Mouse (Mus musculus): ENCODE data around the gene Pdzrn3. TPM values are rescaled to one million over a fixed set of nuclear protein-coding genes. Genes with fewer than 3 reads are reported as not detected.
A peak's percentile ranks its signal among the peaks of the same experiment; 100 is the strongest.

Pdzrn3 gene
- polyA plus RNA-seq, 1 experiment from 2014 or later = 3.7 TPM

DNA sequence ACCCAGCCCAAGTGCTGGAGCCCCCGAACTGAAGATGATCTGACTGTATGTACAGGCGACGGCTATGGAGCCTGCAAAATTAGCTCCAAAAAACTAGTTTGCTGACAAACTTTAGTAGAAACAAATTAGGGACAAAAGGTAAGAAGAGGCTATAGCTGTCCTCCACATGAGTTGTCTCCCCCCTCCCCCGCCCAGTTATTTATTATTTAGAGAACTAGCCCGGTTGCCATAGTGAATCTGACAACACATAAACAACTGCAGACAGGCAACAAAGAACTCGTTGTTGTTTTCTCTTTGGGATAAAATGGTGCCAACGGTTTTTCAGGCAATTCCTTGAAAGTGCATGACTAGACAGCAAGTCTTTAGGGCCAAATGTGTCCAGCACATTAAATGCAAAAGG lies 7.3 kb upstream of the Pdzrn3 start:
- Histone ChIP-seq H3K36me3 (replicated peaks) (no peaks in the 10 kb centered on the region), H3K27me3 (ENCODE audit: poor library complexity, severe bottlenecking) (peaks cover 56% of the 10 kb centered on the region), H3K4me1 (peaks cover 4% of the 10 kb centered on the region; the same call in 1 of the 2 replicates), H3K27ac (no peak overlapping the region), H3K4me3 (no peak overlapping the region), H3K9me3 (no peaks in the 10 kb centered on the region)
- DNase-seq (ENCODE audit: extremely low spot score, low spot score) = no peak
- 81% methylated on average over 7 of the region's 7 CpGs for WGBS

DNA sequence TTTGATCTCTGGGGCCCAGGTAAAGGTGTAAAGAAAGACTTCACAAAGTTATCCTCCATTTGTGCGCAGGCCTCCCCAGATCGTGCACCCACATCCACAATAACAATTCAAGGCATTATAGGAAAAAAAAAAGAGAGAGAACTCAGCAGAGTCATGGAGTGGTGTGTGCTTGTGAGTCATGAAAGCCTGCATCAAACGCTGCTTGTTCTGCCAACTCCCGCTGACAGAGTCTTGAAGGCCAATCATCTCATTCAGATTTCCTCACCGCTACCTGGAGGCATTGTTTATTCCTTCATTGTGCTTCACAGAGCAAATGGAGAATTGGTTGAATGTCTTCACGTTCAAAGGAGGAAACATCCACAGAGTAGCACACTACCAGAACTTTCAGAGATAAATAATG lies 6.8 kb upstream of the Pdzrn3 start:
- no peak overlapping the region for H3K4me3 ChIP-seq
- no peaks in the 10 kb centered on the region for H3K36me3 ChIP-seq (replicated peaks)
- no peak for DNase-seq (ENCODE audit: extremely low spot score, low spot score)
- no peak overlapping the region for H3K27ac ChIP-seq
- H3K4me1 ChIP-seq = peaks cover 9% of the 10 kb centered on the region
- H3K9me3 ChIP-seq = no peaks in the 10 kb centered on the region
- 78% methylated on average over 6 of the region's 6 CpGs for WGBS
- peaks cover 61% of the 10 kb centered on the region for H3K27me3 ChIP-seq (ENCODE audit: poor library complexity, severe bottlenecking)

DNA sequence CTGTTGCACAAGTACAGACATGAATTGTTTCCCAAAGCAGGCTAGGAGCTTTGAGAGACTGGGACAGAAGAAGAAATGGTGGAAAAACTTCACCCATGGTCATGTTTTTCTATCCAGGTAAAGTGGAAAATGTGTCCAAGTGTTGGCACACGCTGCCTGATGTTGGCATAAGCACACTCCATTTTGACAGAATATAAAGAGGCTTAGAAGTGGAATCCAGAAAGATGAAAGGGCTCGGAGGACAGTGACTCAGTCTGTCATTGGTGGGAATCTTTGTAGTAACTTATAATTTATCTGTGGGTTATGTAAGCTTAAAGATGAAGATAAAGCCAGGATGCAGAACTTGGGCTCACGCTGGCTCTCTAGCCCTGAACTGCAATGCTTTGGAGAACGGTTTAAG lies 5.2 kb upstream of the Pdzrn3 start:
- H3K9me3 ChIP-seq = no peaks in the 10 kb centered on the region
- no peaks in the 10 kb centered on the region for H3K36me3 ChIP-seq (replicated peaks)
- no peak overlapping the region for H3K4me3 ChIP-seq
- H3K27me3 ChIP-seq (ENCODE audit: poor library complexity, severe bottlenecking) = peaks cover 65% of the 10 kb centered on the region
- no peak overlapping the region for H3K27ac ChIP-seq
- 80% methylated on average over 4 of the region's 4 CpGs for WGBS
- DNase-seq (ENCODE audit: extremely low spot score, low spot score) = no peak
- peaks cover 23% of the 10 kb centered on the region for H3K4me1 ChIP-seq

DNA sequence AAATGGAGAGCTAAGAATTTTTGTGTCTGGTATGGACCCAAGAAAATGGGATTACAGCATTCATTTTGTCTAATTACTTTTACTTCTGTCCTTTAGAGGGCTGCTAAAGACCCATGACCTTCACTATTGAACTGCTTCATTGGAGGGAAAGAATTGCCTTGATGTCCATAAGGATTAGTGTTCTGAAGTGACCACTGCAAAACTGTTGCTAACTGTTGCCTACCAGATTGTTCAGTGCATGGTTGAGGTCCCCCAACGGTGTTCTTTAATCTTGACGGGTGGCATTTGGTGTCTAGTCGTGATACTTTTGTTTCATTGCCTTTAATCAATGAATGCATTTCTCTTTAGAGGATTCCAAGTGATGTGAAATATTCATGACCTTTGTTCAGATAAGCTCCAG lies 1.8 kb upstream of the Pdzrn3 start:
- H3K4me1 ChIP-seq = peaks cover 57% of the 10 kb centered on the region
- WGBS = 46% methylated on average over 3 of the region's 3 CpGs
- H3K36me3 ChIP-seq (replicated peaks) = no peaks in the 10 kb centered on the region
- H3K27ac ChIP-seq = no peak overlapping the region
- no peaks in the 10 kb centered on the region for H3K9me3 ChIP-seq
- DNase-seq (ENCODE audit: extremely low spot score, low spot score) = no peak
- peaks cover 74% of the 10 kb centered on the region for H3K27me3 ChIP-seq (ENCODE audit: poor library complexity, severe bottlenecking)
- no peak overlapping the region for H3K4me3 ChIP-seq

DNA sequence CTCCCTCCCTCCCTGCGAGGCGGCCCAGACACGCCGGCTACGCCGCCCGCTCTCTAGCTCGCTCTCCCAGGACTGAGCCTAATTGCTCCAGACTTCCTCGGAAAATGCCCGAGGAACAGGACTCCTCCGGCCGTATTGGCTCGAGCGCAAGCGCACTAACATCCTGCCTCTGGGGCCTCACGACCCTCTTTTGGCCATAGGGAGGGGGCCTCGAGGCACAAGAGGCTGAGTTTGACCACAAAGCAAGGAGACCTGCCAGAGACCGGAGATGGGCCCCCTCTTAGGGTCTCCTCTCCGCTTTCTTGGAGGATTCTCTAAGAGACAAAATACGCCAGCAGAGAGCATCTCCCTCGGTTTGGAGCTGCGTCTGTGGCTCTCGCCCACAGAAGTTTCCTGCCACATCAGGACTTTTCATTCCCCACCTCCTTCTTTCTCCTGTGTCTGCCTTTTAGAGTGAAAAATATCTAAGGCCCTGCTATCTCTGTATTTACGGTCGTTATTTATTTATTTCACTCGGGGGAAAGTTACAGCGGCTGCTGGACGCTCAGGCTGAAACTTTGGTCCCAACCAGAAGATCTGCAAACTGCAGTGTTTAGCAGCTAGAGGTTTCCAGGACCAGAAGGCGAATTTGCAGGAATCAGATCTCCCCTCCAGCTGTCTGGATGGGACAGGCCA lies 375 bp upstream of the Pdzrn3 start:
- Histone ChIP-seq H3K27me3 (ENCODE audit: poor library complexity, severe bottlenecking) (peaks cover 68% of the 10 kb centered on the region), H3K4me1 (peaks cover 65% of the 10 kb centered on the region), H3K4me3 (peak overlapping the region; percentile 69), H3K9me3 (no peaks in the 10 kb centered on the region), H3K27ac (peak overlapping the region; percentile 91), H3K36me3 (replicated peaks) (no peaks in the 10 kb centered on the region)
- peak; percentile 88 for DNase-seq (ENCODE audit: extremely low spot score, low spot score)
- 1% methylated on average over 27 of the region's 29 CpGs for WGBS

DNA sequence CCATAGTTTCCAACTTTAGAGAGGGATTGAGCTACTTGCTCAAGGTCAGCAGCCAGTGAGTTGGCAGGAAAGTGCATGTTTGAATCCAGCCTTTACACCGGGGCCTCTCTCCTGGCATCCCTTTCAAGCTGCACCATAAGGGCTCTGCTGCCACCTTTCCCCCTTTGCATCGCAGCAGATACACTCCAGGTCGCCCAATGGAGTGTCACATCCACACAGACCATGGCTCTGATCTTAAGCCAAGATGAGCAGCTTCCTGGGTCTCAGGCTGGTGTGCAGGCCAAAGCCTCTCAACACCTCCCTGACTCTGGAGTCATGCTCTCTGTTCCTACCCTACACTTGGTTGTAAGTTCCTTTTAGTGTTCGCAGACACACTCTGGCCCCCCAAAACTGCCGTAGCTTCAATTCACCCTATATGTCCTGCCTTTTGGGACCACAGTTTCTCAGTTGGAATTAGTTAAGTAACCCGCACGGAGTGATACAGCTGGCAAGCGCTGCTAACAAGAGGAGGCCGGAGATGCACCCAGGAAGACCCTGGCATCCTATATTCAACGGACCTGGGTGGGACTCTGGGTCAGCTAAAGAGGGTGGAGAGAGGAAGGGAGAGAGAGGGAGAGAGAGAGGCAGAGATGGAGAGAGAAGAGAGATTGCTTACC lies 1.1 kb downstream of the Pdzrn3 start:
- WGBS = 3% methylated on average over 10 of the region's 10 CpGs
- Histone ChIP-seq H3K36me3 (replicated peaks) (no peaks in the 10 kb centered on the region), H3K4me3 (peak overlapping the region; percentile 69), H3K4me1 (peaks cover 61% of the 10 kb centered on the region), H3K27ac (peak overlapping the region; percentile 91), H3K27me3 (ENCODE audit: poor library complexity, severe bottlenecking) (peaks cover 62% of the 10 kb centered on the region), H3K9me3 (no peaks in the 10 kb centered on the region)
- peak; percentile 35 for DNase-seq (ENCODE audit: extremely low spot score, low spot score)

DNA sequence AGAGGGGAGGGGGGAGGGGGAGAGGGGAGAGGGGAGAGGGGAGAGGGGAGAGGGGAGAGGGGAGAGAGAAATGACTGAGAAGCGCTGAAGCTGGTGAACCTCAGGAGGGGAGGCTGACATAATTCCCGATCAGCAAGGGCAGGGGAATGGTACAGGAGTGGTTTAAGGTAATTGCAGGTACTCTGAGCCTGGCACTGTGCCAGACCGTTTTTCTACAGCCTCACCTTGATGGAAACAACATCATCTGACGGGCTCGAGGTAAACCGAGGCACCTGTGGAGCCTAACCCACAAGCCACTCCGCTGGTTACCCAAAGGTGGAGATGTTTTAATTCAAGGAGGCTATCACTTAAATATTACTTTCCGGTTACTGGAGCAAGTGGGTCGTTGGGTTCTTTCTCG lies 1.6 kb downstream of the Pdzrn3 start:
- peaks cover 61% of the 10 kb centered on the region for H3K4me1 ChIP-seq
- H3K36me3 ChIP-seq (replicated peaks) = no peaks in the 10 kb centered on the region
- no peaks in the 10 kb centered on the region for H3K9me3 ChIP-seq
- peaks cover 56% of the 10 kb centered on the region for H3K27me3 ChIP-seq (ENCODE audit: poor library complexity, severe bottlenecking)
- peak overlapping the region; percentile 69 for H3K4me3 ChIP-seq
- 0 out of 2 replicates have a peak overlapping the region, but pooled peaks have one; percentile 91 for H3K27ac ChIP-seq
- no peak for DNase-seq (ENCODE audit: extremely low spot score, low spot score)
- 38% methylated on average over 10 of the region's 10 CpGs for WGBS

DNA sequence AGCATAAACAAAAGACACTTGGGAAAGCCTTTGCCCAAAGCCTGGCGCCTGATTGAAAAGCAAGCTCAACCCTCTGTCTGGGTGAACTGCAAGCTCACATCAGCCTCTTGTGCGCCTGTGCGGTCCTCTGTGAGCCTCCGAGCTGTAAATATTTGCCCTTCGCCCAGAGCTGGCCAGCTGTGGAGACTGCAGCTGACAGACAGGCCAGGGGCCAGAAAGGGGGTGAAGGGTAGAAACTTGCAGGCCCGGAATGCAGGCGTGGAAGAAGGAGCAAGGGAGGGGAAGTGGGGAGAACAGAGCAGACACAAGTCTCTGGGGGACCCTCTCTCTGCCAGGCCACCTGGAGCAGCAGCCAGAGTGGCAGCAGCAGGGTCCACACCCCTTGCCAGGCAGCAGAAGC lies 3.0 kb downstream of the Pdzrn3 start:
- Histone ChIP-seq H3K27ac (peak overlapping the region; percentile 72), H3K36me3 (replicated peaks) (no peaks in the 10 kb centered on the region), H3K4me1 (peaks cover 58% of the 10 kb centered on the region), H3K9me3 (no peaks in the 10 kb centered on the region), H3K27me3 (ENCODE audit: poor library complexity, severe bottlenecking) (peaks cover 43% of the 10 kb centered on the region), H3K4me3 (peak overlapping the region; percentile 69)
- 13% methylated on average over 7 of the region's 7 CpGs for WGBS
- DNase-seq (ENCODE audit: extremely low spot score, low spot score) = peak; percentile 69

DNA sequence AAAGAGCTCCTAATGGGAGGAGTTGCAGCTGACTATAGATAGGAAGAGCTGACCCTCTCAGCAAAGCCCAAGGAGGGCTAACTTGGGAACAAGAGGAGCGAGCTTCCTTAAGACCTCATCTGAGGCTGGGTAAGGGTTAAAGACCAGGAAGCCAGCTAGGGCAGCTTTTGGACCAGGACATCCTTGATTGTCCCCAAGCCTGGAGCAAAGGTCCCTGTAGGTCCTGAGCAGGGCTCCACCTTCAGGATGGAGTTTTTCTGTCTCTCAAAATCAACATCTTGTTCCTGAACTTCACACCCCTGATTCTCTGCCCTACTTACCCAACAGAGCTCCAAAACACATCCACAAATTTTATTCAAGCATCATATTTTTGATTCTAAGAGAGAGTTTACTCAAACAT lies 3.5 kb downstream of the Pdzrn3 start:
- WGBS = 79% methylated on average over 1 of the region's 1 CpGs
- DNase-seq (ENCODE audit: extremely low spot score, low spot score) = no peak
- Histone ChIP-seq H3K27ac (0 out of 2 replicates have a peak overlapping the region, but pooled peaks have one; percentile 13), H3K36me3 (replicated peaks) (no peaks in the 10 kb centered on the region), H3K27me3 (ENCODE audit: poor library complexity, severe bottlenecking) (peaks cover 38% of the 10 kb centered on the region), H3K9me3 (no peaks in the 10 kb centered on the region), H3K4me1 (peaks cover 53% of the 10 kb centered on the region), H3K4me3 (peak overlapping the region; percentile 69; the same call in 1 of the 2 replicates)

DNA sequence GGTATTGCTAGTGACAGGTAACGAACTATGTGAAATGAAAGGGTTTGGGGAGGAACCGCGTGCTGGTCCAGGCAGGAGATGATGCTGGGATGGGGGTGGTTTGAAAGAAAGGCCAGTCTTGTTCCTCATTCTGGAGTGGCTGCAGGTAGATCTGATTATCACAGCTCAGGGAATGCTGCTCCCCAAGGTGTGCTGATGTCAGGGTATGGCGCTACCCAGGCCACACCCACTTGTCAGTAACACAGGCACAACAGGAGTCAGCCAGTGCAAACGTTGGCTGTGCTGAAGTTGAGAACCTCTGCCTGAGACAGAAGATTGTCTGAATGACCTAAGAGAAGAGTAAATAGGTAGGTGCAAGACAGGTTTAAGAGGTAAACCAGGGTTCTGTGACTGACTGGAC lies 4.7 kb downstream of the Pdzrn3 start:
- Histone ChIP-seq H3K36me3 (replicated peaks) (no peaks in the 10 kb centered on the region), H3K9me3 (no peaks in the 10 kb centered on the region), H3K4me3 (no peak overlapping the region), H3K4me1 (peaks cover 42% of the 10 kb centered on the region), H3K27me3 (ENCODE audit: poor library complexity, severe bottlenecking) (peaks cover 36% of the 10 kb centered on the region), H3K27ac (no peak overlapping the region)
- 79% methylated on average over 5 of the region's 5 CpGs for WGBS
- DNase-seq (ENCODE audit: extremely low spot score, low spot score) = no peak

DNA sequence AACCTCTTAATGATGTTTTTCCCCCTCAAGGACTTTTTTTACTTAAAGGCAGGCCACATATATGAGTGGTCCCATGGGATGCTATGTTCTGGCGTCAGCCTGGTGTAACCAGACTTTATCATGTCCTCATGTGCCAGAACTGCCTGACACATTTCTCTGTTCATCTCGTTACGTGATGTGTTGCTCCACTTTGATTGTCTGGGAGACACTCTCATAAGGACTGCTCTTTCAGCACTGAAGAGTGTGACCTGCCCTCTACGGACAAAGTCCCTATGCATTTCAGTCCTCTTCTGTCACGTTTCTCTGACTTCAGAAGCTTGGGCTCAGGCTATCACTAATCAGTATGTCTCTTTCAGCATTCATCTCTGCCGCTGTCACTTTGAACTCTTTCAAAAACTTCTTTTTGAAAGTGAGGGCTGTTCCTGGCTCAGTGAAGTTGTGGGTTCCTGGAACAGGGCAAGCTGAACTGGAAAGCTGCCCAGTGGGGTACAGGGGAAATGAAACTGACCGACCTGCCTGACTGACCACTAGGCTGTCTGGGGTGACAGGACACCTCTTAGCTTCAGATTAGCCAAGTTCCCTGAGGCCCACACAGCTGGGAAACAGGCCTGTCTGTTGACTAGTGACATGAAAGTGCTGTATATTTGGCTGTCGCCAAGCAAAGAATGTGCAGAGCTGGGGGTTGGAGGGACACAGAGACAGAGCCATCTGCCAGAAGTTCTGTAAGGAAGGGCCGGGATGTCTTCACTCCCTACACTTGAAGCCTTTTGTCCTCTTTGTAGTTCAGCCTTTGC lies 10.7 kb downstream of the Pdzrn3 start:
- no peak for DNase-seq (ENCODE audit: extremely low spot score, low spot score)
- Histone ChIP-seq H3K4me3 (no peak overlapping the region), H3K4me1 (peaks cover 20% of the 10 kb centered on the region), H3K9me3 (no peaks in the 10 kb centered on the region), H3K27ac (peak overlapping the region; percentile 51; the same call in 1 of the 2 replicates), H3K36me3 (replicated peaks) (no peaks in the 10 kb centered on the region), H3K27me3 (ENCODE audit: poor library complexity, severe bottlenecking) (no peaks in the 10 kb centered on the region)
- WGBS = 58% methylated on average over 9 of the region's 9 CpGs

DNA sequence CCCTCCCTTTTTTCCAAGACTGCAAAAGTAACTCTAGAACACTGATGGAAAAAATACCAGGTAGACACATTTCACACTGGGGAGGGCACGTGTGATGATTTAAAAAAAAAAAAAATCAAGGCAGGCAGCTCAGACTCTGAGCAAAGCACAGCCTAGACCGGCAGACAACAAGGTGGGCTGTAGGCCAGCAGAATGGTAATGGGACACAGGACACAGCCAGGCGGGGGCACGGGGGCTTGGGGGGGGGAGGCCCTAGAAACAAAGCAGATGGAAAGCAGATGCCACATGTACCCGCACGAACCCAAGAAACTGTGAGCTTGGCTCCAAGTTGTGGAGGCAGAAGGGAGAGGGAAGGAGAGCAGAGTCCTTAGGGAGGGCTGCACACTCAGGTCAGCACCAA lies 11.9 kb downstream of the Pdzrn3 start:
- H3K36me3 ChIP-seq (replicated peaks) = no peaks in the 10 kb centered on the region
- H3K27me3 ChIP-seq (ENCODE audit: poor library complexity, severe bottlenecking) = no peaks in the 10 kb centered on the region
- H3K27ac ChIP-seq = no peak overlapping the region
- no peaks in the 10 kb centered on the region for H3K9me3 ChIP-seq
- WGBS = 83% methylated on average over 6 of the region's 6 CpGs
- H3K4me3 ChIP-seq = no peak overlapping the region
- DNase-seq (ENCODE audit: extremely low spot score, low spot score) = no peak
- peaks cover 20% of the 10 kb centered on the region for H3K4me1 ChIP-seq

DNA sequence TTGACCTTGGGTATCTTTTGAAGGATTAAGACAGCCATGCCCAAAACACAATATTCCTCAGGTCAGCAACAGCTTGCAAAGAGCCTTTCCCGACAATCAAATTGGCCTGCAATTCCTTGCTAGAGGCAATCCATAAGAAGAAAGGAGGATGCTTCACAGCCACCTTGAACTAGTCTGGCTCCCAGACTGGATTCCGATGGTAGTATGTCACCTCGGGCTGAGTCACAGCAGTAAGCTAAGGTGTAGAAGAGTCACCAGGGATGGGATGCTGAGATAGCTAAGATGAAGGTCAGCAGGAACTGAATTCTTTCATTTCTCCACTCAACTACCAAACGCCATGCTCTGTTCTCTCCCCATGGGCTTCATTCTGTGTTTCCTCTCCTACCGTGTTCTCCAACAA lies 13.8 kb downstream of the Pdzrn3 start:
- WGBS = 86% methylated on average over 5 of the region's 5 CpGs

More for the DNA sequence above, 13.8 kb downstream of the Pdzrn3 start:
- Histone ChIP-seq H3K27me3 (ENCODE audit: poor library complexity, severe bottlenecking) (no peaks in the 10 kb centered on the region), H3K27ac (no peak overlapping the region), H3K4me1 (peaks cover 26% of the 10 kb centered on the region), H3K36me3 (replicated peaks) (no peaks in the 10 kb centered on the region), H3K4me3 (no peak overlapping the region), H3K9me3 (no peaks in the 10 kb centered on the region)
- DNase-seq (ENCODE audit: extremely low spot score, low spot score) = no peak
